Mouse (Mus musculus) liver, embryonic 14.5 days (tissue): ENCODE data around the gene Angptl4.

Experiments used
- CTCF ChIP-seq: IDR thresholded peaks from 2 replicates; pipeline ENCODE4 v1.5.1; 2016; ENCODE audit warnings: antibody characterized with exemption, low read depth, control low read depth
- EP300 ChIP-seq: IDR thresholded peaks from 2 replicates; pipeline ENCODE4 v1.6.1; 2016; ENCODE audit warnings: antibody characterized with exemption, low read depth

- TF ChIP-seq CTCF (no peak), EP300 (no peak)
Measured at GRCm38 (mm10) chr17:33783408-33783807, 1.8 kb upstream of the Angptl4 start.
